Mouse (Mus musculus) heart, embryonic 14.5 days (tissue): ENCODE results near the gene Aamp. TPM values are rescaled to one million over a fixed set of nuclear protein-coding genes. Genes with fewer than 3 reads are reported as not detected.

Source experiments
- ATAC-seq: fragments of 200-750 bp; cut with Nextera tagmentation; 2 replicates; pipeline ENCODE4 v1.8.0; 2017; ENCODE audit warnings: low read depth, moderate TSS enrichment; ENCODE audit not compliant: insufficient number of reproducible peaks, insufficient read depth, low FRiP score
- H3K27ac ChIP-seq, 2 experiments: fragments of 200-500 bp in 1 of 2; fragments of 300-500 bp in 1 of 2; sonication (generic) in 1 of 2; replicated peaks in 1 of 2; 2 replicates each; pipeline ENCODE4 v1.5.1; 2012 to 2014; ENCODE audit warnings: low read depth in 2 of 2, low read length in 2 of 2, control low read depth in 1 of 2, mild to moderate bottlenecking in 1 of 2, mixed read lengths in 1 of 2; ENCODE audit not compliant: control insufficient read depth in 1 of 2, insufficient read depth in 1 of 2
- H3K27me3 ChIP-seq: fragments of 300-500 bp; sonication (generic); 2 replicates; pipeline ENCODE4 v1.6.1; 2014; ENCODE audit warnings: mild to moderate bottlenecking, low read length, control low read depth; ENCODE audit not compliant: control insufficient read depth, insufficient read depth
- H3K36me3 ChIP-seq: fragments of 300-500 bp; sonication (generic); 2 replicates; pipeline ENCODE4 v1.6.1; 2014; ENCODE audit warnings: mild to moderate bottlenecking, control low read depth, low read length, mixed read lengths; ENCODE audit not compliant: control insufficient read depth, insufficient read depth
- H3K4me1 ChIP-seq, 2 experiments: fragments of 200-500 bp in 1 of 2; fragments of 300-500 bp in 1 of 2; sonication (generic) in 1 of 2; 2 replicates each; pipeline ENCODE4 v1.6.1; 2012 to 2014; ENCODE audit warnings: low read length in 2 of 2, control low read depth in 1 of 2, mixed read lengths in 1 of 2; ENCODE audit not compliant: control insufficient read depth in 2 of 2, insufficient read depth in 2 of 2
- H3K4me2 ChIP-seq: fragments of 300-500 bp; sonication (generic); 2 replicates; pipeline ENCODE4 v1.6.1; 2014; ENCODE audit warnings: mild to moderate bottlenecking, low read length
- H3K4me3 ChIP-seq, 2 experiments: fragments of 200-500 bp in 1 of 2; fragments of 300-500 bp in 1 of 2; sonication (generic) in 1 of 2; 2 replicates each; pipeline ENCODE4 v1.5.1; 2012 to 2014; ENCODE audit warnings: low read length in 2 of 2, mild to moderate bottlenecking in 2 of 2, control low read depth in 1 of 2, low read depth in 1 of 2, moderate library complexity in 1 of 2; ENCODE audit not compliant: control insufficient read depth in 1 of 2, insufficient read depth in 1 of 2
- H3K9ac ChIP-seq: fragments of 300-500 bp; sonication (generic); 2 replicates; pipeline ENCODE4 v1.6.1; 2014; ENCODE audit warnings: mild to moderate bottlenecking, low read length
- H3K9me3 ChIP-seq: fragments of 300-500 bp; sonication (generic); 2 replicates; pipeline ENCODE4 v1.6.1; 2016; ENCODE audit warnings: low read length, control low read depth; ENCODE audit not compliant: control insufficient read depth
- WGBS: fragments of 180-500 bp; shearing (Covaris S2); extraction: QIAGEN DNeasy Blood & Tissue Kit; methylation state at CpG from one replicate; pipeline ENCODE4 v1.1.7; 2014; 5-methylcytosine and 5-hydroxymethylcytosine counted together
- polyA plus RNA-seq: library from polyadenylated mRNA; unstranded; fragments of >200 nt; fragmentation: Nextera tagmentation; extraction: Ambion mirVana; gene quantifications from 2 replicates; pipeline ENCODE4 v1.2.1, GENCODE M21; 2014

The Aamp gene
- polyA plus RNA-seq, 1 experiment from 2014 or later = 187 TPM

DNA sequence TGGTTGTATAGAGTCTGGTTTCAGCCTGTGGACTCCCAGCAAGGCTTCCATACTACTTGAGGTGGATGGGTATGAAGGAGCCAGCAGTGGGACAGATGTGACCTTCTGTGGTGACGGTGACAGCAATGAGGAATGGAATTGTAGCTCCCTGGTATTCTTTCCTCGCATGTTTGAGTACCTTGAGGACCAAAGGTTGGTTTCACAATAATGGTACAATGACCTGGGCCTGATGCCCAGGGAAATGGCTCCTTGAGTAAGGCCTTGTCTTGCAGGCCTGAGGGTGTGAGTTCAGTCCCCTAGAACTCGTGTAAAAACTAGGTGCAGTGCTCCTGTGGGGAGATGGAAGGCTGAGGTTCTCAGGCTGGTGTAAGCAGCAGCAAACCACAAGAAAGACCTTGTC is 34.2 kb upstream of the Aamp start:
- no peak overlapping the region for H3K9ac ChIP-seq
- H3K4me3 ChIP-seq = no peak overlapping the region
- no peaks in the 10 kb centered on the region for H3K9me3 ChIP-seq
- H3K4me1 ChIP-seq = peaks cover 8 to 16% of the 10 kb centered on the region in 2 experiments
- ATAC-seq = no peak
- H3K27me3 ChIP-seq = no peaks in the 10 kb centered on the region
- no peak overlapping the region for H3K27ac ChIP-seq
- WGBS = 88% methylated on average over 3 of the region's 3 CpGs
- H3K36me3 ChIP-seq = no peaks in the 10 kb centered on the region
- no peak overlapping the region for H3K4me2 ChIP-seq

DNA sequence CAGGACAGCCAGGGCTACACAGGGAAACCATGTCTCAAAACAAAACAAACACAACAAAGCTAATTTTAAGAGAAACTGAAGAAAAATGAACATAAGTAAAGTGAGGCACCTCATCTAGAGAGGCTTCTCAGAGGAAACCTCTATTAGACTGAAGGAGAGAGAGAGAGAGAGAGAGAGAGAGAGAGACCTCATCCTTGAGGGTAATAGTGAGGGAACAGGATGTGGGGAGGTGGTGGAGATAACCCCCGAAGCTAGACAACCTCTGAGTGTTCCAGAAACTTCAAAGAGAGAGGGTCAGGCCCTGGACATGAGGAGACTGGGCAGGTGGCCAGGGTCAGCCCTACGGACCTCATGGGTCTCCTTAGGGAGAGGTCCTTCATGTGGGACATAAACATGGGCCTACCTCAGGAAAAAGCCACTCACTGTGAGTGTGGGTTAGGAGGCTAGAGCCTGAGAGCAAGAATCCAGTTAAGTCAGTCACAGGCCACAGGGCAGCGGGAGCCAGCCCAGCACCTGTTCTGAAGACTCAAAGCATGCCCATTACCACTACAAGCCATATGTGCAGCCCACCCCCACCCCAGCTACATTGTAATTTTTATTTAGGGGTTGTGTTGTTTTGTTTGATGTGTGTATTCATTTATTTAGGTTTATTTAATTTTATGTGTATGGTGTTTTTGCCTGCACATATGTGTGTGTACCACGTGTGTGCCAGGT is 31.7 kb upstream of the Aamp start:
- peaks cover 11 to 16% of the 10 kb centered on the region in 2 experiments for H3K4me1 ChIP-seq
- H3K36me3 ChIP-seq = no peaks in the 10 kb centered on the region
- no peaks in the 10 kb centered on the region for H3K9me3 ChIP-seq
- H3K27me3 ChIP-seq = no peaks in the 10 kb centered on the region
- H3K27ac ChIP-seq = no peak overlapping the region
- no peak for ATAC-seq
- H3K4me2 ChIP-seq = no peak overlapping the region
- no peak overlapping the region for H3K9ac ChIP-seq
- H3K4me3 ChIP-seq = no peak overlapping the region
- 69% methylated on average over 4 of the region's 4 CpGs for WGBS

DNA sequence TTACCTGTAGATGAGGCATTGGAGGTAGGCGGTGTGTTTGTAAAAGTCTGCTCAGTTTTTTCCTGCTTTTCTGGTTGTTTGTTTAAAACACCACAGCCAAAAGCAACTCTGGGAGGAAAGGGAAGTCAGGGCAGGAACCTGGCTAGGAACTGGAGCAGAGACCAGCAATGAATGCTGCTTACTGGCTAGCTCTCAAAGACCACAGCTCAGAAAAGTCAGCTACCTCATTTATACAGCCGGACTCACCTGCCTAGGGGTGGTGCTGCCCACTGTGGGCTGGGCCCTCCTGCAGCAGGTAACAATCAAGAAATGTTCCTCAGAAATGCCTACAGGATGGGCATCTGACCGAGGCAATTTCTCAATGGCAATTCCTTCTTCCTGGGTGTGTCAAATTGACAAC is 30.3 kb upstream of the Aamp start:
- Histone ChIP-seq H3K9ac (no peak overlapping the region), H3K9me3 (no peaks in the 10 kb centered on the region)
- WGBS = 76% methylated on average over 3 of the region's 3 CpGs

DNA sequence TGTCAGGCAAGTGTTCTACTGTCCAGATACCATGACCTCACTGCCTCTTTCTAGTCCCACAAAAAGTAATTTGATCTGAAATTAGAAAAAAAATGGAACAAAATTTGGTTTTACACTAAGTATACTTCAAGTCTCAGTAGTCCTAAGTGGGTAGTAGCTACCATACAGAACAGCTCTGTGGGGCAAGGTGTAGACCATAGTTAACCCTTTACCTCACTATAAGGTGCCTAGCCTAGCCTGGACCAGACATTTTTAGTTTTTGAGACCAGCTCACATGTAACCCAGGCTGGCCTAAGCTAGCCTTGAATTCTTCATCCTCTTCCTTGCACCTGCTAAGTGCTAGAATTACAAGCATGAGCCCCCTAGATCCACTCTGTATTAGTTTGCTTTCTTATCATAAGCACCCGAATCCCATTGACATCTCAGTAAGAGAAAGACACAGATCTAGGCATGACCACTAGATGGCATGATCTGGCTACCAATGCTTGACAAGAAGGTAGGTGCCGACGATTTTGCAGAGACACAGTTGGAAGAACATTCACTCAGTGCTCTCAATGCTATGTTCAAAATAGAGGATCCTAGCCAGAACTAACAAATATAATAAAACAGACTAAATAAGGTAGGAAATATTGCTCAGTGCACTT is 28.6 kb upstream of the Aamp start:
- Histone ChIP-seq H3K9ac (peak overlapping the region; percentile 25; the same call in 1 of the 2 replicates), H3K27me3 (no peaks in the 10 kb centered on the region), H3K4me3 (no peak overlapping the region), H3K36me3 (no peaks in the 10 kb centered on the region), H3K27ac (peak overlapping the region; percentile 16 to 41; a peak in 2 of 4 replicates), H3K4me2 (no peak overlapping the region), H3K9me3 (no peaks in the 10 kb centered on the region), H3K4me1 (peaks cover 13 to 26% of the 10 kb centered on the region in 2 experiments)
- 2% methylated on average over 3 of the region's 3 CpGs for WGBS
- no peak for ATAC-seq

More for the DNA sequence above, 30.3 kb upstream of the Aamp start:
- no peak overlapping the region for H3K4me3 ChIP-seq
- peaks cover 12 to 17% of the 10 kb centered on the region in 2 experiments for H3K4me1 ChIP-seq
- no peak overlapping the region for H3K27ac ChIP-seq
- no peaks in the 10 kb centered on the region for H3K36me3 ChIP-seq
- H3K27me3 ChIP-seq = no peaks in the 10 kb centered on the region
- no peak for ATAC-seq
- no peak overlapping the region for H3K4me2 ChIP-seq

DNA sequence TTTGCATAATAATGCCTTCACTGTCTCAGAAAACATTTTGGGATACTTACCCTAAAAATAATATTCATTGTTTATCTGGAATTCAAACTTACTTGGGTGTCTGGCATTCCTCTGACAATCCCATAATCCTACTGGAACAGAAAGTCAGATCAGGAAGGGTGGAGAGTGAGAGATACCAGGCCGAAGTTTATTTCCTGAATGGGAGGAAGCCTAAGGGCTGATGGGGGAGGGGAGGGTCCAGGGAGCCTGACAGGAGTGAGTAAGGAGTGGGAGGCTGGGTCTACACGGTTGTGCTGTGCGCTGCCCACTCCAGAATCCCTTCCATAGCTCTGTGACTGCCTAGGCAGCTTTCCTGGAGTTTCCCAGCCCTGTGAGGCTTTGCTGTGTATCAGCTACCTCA is 25.2 kb upstream of the Aamp start:
- ATAC-seq = no peak; the same call in 1 of the 2 replicates
- no peaks in the 10 kb centered on the region for H3K27me3 ChIP-seq
- peaks cover 13 to 36% of the 10 kb centered on the region in 2 experiments for H3K4me1 ChIP-seq
- peak overlapping the region; percentile 47 for H3K9ac ChIP-seq
- no peak overlapping the region for H3K4me3 ChIP-seq
- H3K36me3 ChIP-seq = no peaks in the 10 kb centered on the region
- H3K27ac ChIP-seq = peak overlapping the region; percentile 85 to 86
- H3K9me3 ChIP-seq = no peaks in the 10 kb centered on the region
- 21% methylated on average over 3 of the region's 3 CpGs for WGBS
- H3K4me2 ChIP-seq = no peak overlapping the region

DNA sequence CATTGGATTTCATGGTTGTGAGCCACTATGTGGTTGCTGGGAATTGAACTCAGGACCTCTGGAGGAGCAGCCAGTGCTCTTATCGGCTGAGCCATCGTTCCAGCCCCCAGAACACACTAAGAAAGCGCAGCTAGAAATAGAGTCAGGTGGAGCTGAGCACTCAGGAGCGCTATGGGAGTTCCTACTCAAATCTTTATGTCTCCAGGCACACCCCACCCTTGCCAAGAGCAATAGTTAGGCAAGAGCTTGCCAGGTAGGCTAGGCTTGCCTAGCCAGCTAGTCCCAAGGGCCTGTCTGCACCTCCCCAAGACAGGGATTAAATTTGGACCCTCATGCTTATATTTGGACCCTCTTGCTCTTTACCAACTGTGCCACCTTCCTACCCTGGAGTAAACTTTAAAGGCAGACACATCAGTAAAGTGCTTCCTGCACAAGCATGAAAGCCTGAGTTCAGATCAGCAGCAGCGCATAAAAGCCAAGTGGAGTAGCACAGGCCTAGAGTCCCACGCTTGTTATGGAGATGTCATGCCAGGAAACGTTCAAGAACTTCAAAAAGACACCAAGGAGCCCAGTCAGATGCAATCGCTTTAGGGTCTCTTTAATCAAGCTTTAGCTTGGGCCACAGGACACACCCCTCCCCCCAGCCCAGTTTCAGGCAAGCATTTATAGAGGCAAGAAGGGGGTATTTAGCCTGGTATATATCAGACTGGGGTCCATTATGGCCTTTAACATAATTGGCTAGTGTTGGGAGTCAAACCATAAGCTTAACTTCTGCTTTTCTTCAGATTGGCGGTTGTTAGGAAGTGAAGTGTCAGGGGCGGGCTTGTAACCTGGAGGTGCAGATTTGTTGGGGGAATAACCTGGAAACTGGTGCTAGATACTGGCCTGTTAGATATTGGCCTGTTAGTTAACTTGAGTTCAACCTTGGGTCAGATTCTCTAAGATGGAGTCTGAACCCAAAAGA is 23.7 kb upstream of the Aamp start:
- H3K27ac ChIP-seq = no peak overlapping the region
- ATAC-seq = no peak
- WGBS = 74% methylated on average over 10 of the region's 10 CpGs
- no peaks in the 10 kb centered on the region for H3K27me3 ChIP-seq
- H3K9ac ChIP-seq = no peak overlapping the region
- H3K9me3 ChIP-seq = no peaks in the 10 kb centered on the region
- no peak overlapping the region for H3K4me3 ChIP-seq
- H3K36me3 ChIP-seq = no peaks in the 10 kb centered on the region
- peaks cover 15 to 40% of the 10 kb centered on the region in 2 experiments for H3K4me1 ChIP-seq
- H3K4me2 ChIP-seq = no peak overlapping the region

DNA sequence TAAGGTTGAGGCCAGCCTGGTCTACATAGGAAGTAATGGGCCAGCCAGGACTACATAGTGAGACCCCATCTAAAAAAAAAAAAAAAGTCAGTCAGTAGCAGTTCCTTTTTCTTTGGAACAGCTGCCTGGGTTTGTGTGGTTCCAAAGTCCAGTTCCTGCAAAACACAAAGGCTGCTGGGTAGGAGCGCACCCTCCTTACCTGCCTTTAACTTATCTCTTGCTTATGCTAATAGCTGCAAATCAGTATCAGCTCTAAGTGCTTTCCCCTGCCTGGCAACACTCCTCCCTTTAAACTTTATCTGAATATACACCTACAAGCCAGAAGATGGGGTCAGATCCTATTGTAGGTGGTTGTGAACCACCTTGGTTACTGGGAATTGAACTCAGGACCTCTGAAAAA is 22.6 kb upstream of the Aamp start:
- no peak for ATAC-seq
- Histone ChIP-seq H3K9ac (no peak overlapping the region), H3K4me1 (peaks cover 17 to 39% of the 10 kb centered on the region in 2 experiments), H3K27ac (no peak overlapping the region), H3K4me2 (no peak overlapping the region), H3K9me3 (no peaks in the 10 kb centered on the region), H3K27me3 (no peaks in the 10 kb centered on the region), H3K4me3 (no peak overlapping the region), H3K36me3 (0 out of 2 replicates have a peak, but pooled peaks cover 2% of the 10 kb centered on the region)
- 95% methylated on average over 1 of the region's 1 CpGs for WGBS
